ENCODE assay signal across 18 mouse cellular contexts in the genomic region with DNA sequence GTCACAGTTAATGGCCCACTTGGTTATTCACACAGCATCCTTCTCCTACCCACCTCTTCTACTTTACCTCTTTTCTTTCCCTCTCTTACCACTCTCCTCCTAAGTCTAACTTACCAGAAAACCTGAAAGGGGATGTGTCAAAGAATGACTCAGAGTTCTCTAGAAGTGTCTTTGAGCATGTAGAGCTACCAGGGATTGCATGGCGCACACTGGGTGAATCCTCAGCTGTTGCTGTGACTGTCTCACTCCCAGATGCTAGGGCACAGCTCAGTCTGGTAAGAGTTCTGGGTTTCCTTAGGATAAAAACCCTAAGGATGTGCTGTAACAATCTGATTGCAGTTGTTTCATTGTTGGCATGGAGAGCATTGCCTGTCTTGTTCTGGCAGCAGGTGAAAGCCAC.
DNase-seq lines count a peak whose midpoint lies in the region; ATAC-seq lines count a peak whose summit lies in the region.
"Had no signal": no experiment of that assay in that cellular context is flagged by ENCODE, and none has a peak within 500 bp of the region (broad histone marks: within the 10 kb centered on the region; RNA-seq: fewer than 3 reads in every experiment).

No protein-coding gene starts in this region.

- intact Hi-C loops in left cerebral cortex, postnatal 10 days (cut with DNase I): no loop called here

- DNase-seq in frontal cortex, postnatal 25 days (ENCODE audit: low spot score in 2 of 2): no peak
- DNase-seq in brain, adult 2 months (ENCODE audit: low read depth, low spot score): peak; percentile 78
- no peak for DNase-seq in left cerebral cortex, postnatal 10 days (ENCODE audit: extremely low spot score in 1 of 2, low spot score in 2 of 2)
- DNase-seq: adrenal gland, adult 2 months; adrenal gland, adult 8-10 months; adrenal gland, postnatal 10 days; adrenal gland, postnatal 14 days; adrenal gland, postnatal 25 days; adrenal gland, postnatal 36 days; B cell, adult 2 months; cerebellum, adult 11 months; cerebellum, adult 11-12 months; cerebellum, adult 18-20 months; cerebellum, adult 2 months had no signal

- peak; percentile 66; the same call in 1 of the 2 replicates for ATAC-seq in frontal cortex, adult (ENCODE audit: low TSS enrichment)
- ATAC-seq: activated CD4-positive, CD25-positive, alpha-beta regulatory T cell, adult 4 months; CD4-positive, CD25-positive, alpha-beta regulatory T cell, adult 4 months; Patski had no signal
